Mouse (Mus musculus) gastrocnemius, postnatal 25 days (tissue): ENCODE data around the gene Sall4. TPM values are rescaled to one million over a fixed set of nuclear protein-coding genes. Genes with fewer than 3 reads are reported as not detected.
"Not testable (repeated sequence)": the region's sequence is repeated elsewhere in the genome, so short reads cannot be mapped to it uniquely, and the experiment has no call there.

Experiments
- DNase-seq: peaks from one replicate; pipeline ENCODE4 v3.0.0; 2022
- total RNA-seq, 2 experiments: library from RNA; stranded (reverse); gene quantifications; 1 replicate in 1 of 2; 2 replicates in 1 of 2; pipeline ENCODE4 v1.2.3; 2021

The Sall4 gene
- total RNA-seq, 2 experiments from 2014 or later: 1.2 to 2.2 TPM

DNA sequence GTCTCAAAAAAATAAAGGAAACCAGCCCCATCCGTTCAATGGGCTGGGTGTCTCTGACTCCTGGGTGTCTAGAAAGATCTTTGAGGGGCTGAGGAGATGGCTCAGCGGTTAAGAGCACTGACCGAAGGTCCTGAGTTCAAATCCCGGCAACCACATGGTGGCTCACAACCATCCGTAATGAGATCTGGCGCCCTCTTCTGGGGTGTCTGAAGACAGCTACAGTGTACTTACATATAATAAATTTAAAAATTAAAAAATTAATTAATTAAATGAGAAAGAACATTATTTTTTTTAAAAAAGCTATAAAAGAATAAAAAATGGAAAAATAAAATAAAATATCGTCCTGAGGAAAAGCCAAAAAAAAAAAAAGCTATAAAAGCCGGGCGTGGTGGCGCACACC, 23.3 kb downstream of the Sall4 start:
- not testable (repeated sequence) for DNase-seq

- no peak for DNase-seq
Observed at GRCm38 (mm10) chr2:168742649-168743048, 25.1 kb downstream of the Sall4 start.

- DNase-seq: peak; percentile 30
Observed at GRCm38 (mm10) chr2:168742059-168742627, 25.6 kb downstream of the Sall4 start, which contains the start of gene Atp9a. TSS of gene Atp9a (minus strand) at chr2:168742409.

- peak; percentile 62 for DNase-seq
Observed at GRCm38 (mm10) chr2:168741273-168742058, 26.3 kb downstream of the Sall4 start.

DNA sequence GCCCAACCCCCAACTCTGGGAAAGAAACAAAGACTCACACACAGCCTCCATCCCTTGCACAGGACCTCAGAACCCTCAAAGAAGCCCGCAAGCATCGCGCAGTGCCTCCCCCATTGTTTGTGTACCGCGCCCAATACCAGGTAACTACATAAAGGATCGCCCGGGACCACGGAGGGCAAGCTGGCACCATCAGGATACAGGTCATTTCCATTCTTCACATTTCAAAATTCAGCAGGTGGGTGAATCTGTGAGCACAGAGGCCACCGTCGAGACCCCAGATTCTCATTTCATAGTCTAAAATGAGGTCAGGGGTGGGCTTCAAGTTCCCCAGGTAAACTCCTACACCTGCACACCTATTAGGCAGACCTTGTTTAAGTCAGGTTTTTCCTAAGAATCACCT, 27.2 kb downstream of the Sall4 start:
- DNase-seq: no peak

GRCm38 (mm10) chr2:168738854-168739253, 28.9 kb downstream of the Sall4 start:
- DNase-seq: no peak

DNA sequence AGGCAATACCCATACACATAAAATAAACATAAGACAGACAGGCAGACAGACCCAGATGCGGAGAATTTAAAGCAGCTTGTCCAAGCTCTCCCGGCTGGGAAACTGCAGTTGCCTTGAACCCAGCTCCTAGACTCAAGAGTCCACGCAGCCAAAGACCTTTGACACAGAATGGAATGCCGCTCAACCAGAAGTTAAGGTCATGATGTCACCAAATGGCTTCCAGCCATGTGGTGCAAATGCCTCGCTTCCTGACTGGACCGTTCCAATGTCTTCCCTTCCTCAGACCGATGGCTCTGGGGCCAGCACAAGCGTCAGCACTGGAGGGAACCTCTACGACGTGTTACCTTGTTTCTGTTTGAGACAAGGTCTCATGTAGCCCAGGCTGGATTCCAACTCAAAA, 29.9 kb downstream of the Sall4 start:
- no peak for DNase-seq

- no peak for DNase-seq
Observed at GRCm38 (mm10) chr2:168734023-168734422, 33.7 kb downstream of the Sall4 start.

DNA sequence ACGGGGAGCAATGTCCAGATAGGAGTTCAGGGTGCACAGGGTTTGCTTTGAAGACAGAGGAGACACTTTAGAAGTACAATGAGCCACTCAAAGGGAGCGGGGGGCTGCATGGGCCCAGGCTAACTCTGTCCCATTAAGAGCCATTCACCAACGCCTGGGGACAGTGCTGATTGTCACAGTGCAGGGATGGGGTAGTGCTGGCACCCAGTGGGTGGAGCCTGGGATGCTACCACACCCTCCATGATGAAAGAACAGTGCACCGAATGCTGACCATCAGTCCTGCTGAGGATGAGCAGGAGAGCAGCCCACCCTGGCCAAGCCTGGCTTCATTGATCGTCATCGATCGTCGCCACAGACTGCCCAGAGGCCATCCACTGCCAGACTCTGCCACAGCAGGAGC, 36.5 kb downstream of the Sall4 start:
- no peak for DNase-seq

GRCm38 (mm10) chr2:168729736-168730135, 38.0 kb downstream of the Sall4 start:
- DNase-seq: no peak

- DNase-seq: peak; percentile 41
Observed at GRCm38 (mm10) chr2:168728045-168728444, 39.7 kb downstream of the Sall4 start.

DNA sequence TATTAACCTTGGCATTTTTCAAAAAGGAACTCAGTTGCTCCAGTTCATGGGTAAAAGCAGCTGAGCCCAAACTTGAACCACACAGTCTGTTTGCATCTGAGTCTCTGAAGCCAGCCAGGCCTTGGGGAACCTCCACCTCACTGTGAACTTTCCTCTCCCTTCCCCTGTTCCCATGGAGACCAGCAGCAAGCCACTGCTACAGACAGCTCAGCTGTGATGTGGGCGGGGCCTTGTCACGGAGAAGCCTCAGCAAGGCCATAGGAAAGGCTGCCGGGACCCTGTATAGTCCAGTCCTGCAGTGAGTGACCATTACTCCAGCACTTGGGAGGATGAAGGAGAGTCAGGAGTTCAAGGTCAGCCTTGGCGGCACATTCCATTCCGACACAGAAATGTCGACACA, 41.7 kb downstream of the Sall4 start:
- DNase-seq: no peak

DNA sequence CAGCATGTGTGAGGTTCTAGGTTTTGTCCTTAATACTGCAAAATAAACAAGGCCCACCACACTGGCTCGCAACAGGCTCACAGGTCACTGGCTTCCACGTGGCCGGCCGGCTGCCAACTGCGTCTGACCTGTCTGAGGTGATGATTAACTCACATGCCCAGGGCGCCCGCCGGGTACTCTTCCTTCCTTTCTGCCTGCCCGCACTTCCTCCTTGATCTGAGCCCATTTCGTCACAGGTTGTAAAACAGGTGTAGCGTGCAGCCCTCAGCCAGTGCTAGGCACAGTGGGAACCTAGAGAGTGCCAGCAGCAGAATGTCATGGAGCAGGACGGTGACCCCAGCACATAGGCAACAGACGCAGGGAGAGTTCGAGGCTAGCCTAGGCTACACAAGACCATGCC, 46.4 kb downstream of the Sall4 start:
- DNase-seq: no peak

GRCm38 (mm10) chr2:168719742-168720141, 48.0 kb downstream of the Sall4 start:
- no peak for DNase-seq

GRCm38 (mm10) chr2:168718735-168719134, 49.0 kb downstream of the Sall4 start:
- DNase-seq: no peak

DNA sequence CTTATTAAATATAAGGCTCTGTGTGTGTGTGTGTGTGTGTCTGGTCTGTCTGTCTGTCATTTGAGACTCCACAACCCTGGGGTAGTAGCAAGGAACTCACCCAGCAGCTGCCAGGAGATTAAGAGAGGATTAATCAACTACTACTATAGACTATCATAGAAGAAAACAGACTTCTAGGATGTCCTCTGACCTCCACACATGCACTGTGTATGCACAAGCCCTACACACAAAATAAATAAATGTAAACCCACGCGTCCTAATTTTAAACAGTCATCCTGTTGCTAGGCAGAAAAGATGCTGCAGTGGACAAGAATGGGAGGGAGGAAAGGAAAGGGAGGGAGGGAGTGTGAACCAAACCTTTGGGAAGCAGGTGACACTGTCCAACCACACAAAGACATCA, 49.5 kb downstream of the Sall4 start:
- no peak for DNase-seq

- DNase-seq: no peak
Observed at GRCm38 (mm10) chr2:168712199-168713176, 55.3 kb downstream of the Sall4 start.

DNA sequence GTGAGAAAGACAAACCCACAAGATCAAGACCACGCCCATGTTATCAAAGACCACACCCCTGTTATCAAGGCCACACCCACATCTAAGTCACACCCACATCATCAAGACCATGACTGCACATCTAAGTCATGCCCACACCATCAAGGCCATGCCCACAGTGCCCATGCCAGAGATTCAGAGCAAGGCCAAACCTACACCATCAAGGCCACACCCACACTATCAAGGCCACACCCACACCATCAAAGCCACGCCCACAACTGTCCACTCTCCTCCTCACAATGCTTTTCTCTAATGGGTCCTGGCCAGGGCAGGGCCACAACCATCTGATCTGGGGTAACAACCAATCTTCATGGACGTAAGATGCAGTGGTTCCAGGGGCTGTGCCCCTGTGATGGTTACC, 56.8 kb downstream of the Sall4 start:
- no peak for DNase-seq

GRCm38 (mm10) chr2:168707766-168708165, 60.0 kb downstream of the Sall4 start:
- DNase-seq: no peak

- DNase-seq: no peak
Observed at GRCm38 (mm10) chr2:168702266-168702665, 65.5 kb downstream of the Sall4 start.
